Mouse (Mus musculus) mouse embryonic stem cell (cell line): Measurements from ENCODE around the gene Cdc14a.

Experiments used
- in situ Hi-C, 2 experiments: fragments of 300-500 bp; cut with MboI; formaldehyde crosslinking; loops; 1 replicate in 1 of 2; 3 replicates in 1 of 2; pipeline ENCODE4 v1.14.3; 2019 to 2020; ENCODE audit warnings: low sequenced_read_pairs in 2 of 2, low pct_unique_long_range_greater_than_20kb in 1 of 2, mixed read lengths in 1 of 2; ENCODE audit not compliant: unreplicated experiment in 1 of 2

Gene Cdc14a

DNA sequence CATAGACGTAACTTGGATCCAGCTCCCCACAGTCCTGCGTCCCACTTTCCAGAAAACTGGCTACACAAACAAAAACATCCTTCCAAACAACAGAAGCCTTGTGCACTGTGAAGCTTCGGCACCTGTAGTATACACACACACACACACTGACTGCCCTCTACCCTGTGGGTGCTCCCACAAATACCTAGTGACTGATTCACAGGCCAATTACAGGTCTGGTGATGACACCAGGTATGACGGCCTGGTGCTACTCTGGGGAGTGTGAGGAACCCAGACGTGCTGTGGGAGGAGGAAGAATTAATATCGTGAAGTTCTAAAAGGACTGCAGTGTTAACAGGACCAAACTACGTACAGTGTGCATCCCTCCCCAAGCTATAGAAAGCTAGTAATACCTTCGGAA is 1.8 kb downstream of the Cdc14a start:
- in situ Hi-C loops: no loop called here

GRCm38 (mm10) chr3:116421121-116421520 is 2.7 kb downstream of the Cdc14a start:
- in situ Hi-C loops: no loop called here

DNA sequence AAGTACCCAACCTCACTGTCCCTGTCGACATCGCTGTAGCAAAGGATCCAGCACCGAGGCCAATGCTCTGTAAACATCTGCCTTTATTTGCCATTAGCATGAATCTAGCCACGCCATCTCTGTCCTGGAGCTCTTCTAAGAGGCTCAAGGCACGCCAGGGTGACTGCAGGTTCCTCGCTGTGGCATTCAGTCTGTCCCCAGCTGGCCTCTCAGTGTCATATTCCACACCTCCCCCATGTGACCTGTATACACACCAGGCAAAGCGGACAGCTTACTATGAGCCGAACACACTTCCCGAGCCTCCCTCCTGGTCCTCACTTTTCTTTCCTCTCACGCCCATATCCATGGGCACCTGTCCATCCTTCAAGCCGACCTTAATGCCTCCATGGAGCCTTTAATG is 4.0 kb downstream of the Cdc14a start:
- in situ Hi-C loops: no loop called here

DNA sequence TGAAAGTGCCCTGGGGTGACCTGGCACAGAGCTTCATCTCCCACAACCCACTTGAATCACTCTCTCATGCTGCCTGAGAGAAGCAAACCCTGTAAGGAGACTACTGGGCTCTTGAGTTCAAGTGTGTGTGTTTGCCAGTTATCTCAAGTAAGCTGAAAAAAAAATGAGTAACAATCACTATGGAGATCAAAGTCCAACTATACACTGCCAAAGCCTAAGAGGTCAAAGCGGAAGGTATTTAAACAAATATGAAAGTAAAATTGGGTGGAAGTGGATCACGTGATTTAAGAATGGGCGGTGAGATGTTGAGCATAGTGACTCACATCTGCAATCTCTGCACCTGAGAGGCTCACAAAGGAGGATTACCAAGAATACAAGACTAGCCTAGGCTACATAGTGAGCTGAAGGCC is 9.4 kb downstream of the Cdc14a start:
- in situ Hi-C loops: no loop called here

GRCm38 (mm10) chr3:116412954-116413724 is 10.7 kb downstream of the Cdc14a start:
- in situ Hi-C loops: no loop called here

GRCm38 (mm10) chr3:116410051-116410450 is 13.8 kb downstream of the Cdc14a start:
- in situ Hi-C loops: no loop called here

- in situ Hi-C loops: no loop called here
Observed at GRCm38 (mm10) chr3:116409486-116409885, 14.3 kb downstream of the Cdc14a start.

DNA sequence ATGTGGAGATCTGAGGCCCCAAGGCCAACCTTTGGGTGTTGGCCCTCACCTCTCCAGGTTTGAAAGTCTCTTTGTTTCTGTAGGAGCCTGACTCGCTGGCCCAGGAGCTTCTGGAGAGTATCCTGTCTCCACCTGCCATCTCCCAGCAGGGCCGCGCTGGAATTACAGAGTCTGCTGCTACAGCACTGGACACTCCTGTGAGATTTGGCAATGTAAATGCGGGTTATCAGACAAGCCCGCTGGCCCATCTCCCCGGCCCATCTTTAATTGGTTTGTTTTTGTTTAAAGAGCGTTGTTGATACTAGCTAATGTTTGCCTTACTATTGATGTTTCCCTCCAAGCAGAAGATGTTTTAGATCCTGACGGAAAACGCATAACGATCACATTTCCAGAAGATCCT is 15.0 kb downstream of the Cdc14a start:
- in situ Hi-C loops: no loop called here

DNA sequence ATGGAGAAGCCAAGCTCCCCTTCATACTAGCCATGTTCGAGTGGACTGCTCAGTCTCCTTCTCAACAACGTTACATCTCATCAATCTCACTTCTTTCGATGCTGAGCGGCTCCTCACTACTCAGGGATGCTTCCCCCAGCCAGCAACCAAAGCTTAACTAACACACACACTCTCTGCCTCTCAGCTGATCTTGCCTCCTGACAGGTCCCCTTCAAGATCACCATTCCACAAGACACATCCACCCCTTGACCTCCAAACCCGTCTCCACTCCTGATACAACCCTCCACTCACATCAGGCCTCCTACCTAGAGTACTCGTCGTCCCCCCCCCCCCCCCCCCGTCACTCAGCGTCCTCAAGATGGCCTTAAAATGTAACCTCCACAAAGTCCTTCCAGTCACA is 18.3 kb downstream of the Cdc14a start:
- in situ Hi-C loops: no loop called here

DNA sequence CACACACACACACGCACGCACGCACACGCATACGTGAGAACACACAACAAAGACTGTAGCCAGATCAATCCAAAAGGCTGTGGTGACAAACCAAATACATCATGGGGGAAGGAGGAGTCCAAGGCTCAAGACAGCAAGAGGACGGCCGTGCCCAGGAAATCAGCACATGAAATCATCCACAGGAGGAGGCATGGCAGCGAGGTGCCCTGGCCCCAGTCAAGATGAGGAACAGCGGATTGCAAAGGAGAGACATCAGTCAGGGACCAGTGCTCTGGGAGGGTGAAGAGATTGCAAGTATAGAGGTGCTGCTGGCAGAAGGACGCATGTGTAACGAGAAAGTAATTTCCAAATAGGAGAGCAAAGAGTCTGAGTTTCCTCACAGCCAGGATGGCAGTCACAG is 22.4 kb downstream of the Cdc14a start:
- in situ Hi-C loops: no loop called here

DNA sequence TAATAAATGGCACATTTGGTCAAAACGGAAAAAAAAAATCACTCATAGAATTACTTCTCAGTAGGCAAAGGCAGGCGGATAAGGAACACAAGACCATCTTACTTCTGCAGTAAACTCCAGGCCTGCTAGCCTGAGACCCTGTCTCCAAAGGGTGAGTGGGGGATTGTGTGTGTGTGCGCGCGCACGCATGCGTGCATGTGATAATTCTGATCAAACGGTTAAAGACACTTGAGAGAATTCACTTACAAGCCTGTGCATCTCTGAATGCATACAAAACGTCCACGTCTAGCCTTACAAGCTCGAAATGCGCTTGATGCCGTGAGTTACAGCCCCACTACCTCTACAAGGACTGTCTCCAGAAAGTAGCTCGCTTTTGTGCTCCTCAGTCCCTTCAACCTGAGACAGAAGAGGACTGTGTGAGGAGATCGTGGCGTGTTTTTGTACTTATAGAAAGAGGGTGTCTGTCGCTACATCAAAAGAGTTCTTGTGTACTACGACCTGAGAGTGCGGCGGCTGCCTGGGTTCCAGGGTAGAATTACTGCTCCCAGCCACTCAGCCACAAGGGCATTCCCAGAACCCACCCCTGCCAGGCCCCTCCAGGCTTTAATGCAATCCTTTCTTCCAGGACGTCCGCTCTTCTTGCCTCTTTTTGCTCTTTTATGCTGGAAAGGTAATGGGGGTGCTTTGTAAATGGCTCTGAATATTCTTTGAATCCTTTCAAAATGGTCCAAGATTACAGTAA is 24.3 kb downstream of the Cdc14a start:
- in situ Hi-C loops: no loop called here

- in situ Hi-C loops: no loop called here
Observed at GRCm38 (mm10) chr3:116398543-116398942, 25.3 kb downstream of the Cdc14a start.

DNA sequence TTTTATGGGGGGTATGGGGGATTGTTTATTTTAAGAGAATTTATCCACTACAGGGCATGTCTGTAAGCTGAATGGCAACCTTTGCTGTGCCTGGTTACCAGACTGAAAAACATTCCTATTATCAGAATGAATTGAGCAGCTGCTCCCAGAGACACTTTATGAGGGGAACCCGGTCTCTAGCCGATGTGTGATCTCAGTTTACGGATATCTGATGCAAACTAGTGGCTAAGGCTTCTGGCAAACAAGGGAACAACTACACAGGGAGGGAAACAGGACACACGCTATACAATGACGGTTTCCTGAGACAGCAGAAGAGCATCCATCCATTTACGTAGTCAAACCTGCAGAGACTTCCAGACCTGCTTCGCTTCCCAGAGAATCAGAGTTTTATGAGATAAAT is 25.9 kb downstream of the Cdc14a start:
- in situ Hi-C loops: no loop called here

GRCm38 (mm10) chr3:116397341-116397740 is 26.5 kb downstream of the Cdc14a start:
- in situ Hi-C loops: no loop called here

DNA sequence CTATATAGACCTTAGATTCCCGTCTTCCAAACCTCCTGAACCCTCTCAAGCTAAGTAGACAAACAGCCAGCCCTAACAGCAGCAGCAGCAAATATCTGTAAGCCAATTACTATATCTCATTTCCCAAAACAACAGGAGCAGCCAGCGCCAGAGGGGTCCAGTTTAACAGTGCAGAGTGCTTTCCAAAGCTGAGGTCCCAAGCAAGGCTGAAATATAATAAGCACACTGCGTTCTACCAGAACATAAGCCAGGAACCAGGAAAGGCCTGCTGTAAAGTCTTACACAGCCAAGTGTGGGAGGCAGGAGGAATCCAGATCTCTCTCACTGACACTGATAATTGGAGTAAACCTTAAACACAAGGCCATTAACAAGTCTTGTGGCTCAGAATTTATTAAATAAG is 27.3 kb downstream of the Cdc14a start:
- in situ Hi-C loops: no loop called here

DNA sequence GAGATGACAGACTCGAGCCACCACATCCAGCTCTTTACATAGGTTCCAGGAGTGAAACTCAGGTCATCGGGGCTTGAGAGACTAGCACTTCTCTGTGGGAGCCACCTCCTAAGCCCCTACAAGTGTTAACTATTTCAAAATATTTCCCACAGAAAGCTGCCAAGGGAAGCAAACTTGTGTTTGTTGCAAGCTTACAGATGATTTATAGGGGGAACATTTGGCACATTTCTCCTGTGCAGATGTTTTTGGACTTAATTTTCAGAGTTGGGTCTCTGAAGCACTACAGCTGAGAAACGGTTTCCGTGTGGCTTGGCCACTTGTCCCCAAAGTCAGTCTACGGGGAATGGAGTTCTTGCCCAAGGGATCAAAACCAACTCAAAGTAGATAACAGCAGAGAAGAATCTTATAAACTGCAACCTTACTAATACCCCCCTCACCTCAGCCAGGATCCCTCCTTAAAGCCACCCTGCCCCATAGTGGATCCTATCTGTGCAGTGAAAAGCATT is 28.9 kb downstream of the Cdc14a start:
- in situ Hi-C loops: no loop called here

DNA sequence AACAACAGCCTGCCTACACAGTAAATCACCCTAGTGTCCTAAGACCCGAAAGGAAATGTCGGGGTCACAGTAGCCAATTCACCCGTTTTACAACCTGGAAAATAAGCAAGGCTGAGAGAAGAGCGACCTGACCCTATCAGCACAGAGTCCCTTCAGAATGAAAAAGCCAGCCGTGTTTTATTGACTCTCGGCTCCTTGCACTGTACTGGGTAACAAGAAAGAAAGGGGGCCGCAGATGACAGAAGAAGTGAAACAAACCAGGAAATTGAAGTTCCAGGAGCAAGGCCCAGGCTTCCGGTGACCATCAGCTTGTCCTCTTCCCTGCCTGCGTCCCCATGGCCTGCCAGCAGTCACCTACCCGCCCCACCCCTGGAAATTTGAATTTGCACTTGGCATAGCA is 32.4 kb downstream of the Cdc14a start:
- in situ Hi-C loops: no loop called here

GRCm38 (mm10) chr3:116389500-116390470 is 34.0 kb downstream of the Cdc14a start:
- in situ Hi-C loops: no loop called here

- in situ Hi-C loops: no loop called here
Observed at GRCm38 (mm10) chr3:116388808-116389207, 35.0 kb downstream of the Cdc14a start.
